Mouse (Mus musculus): ENCODE results near the gene Olfr331. TPM values are rescaled to one million over a fixed set of nuclear protein-coding genes. Genes with fewer than 3 reads are reported as not detected.
"Not testable (repeated sequence)": the region's sequence is repeated elsewhere in the genome, so short reads cannot be mapped to it uniquely, and the experiment has no call there.

The Olfr331 gene
- polyA plus RNA-seq (2015; fragmentation: Nextera tagmentation; extraction: Ambion mirVana), result not detected in 2 replicates

- not testable (repeated sequence) for DNase-seq (ENCODE audit: low spot score)
Measured at GRCm38 (mm10) chr11:58502472-58502871, at the start of gene Olfr331. Gene Olfr331, minus strand, starts transcription at chr11:58502572.

GRCm38 (mm10) chr11:58546322-58546721 lies 44.0 kb upstream of the Olfr331 start, which contains the start of gene Olfr329-ps:
Gene Olfr329-ps, minus strand, starts transcription at chr11:58546422.
- no peak for DNase-seq (ENCODE audit: low spot score)

- not testable (repeated sequence) for DNase-seq (ENCODE audit: low spot score)
Measured at GRCm38 (mm10) chr11:58534736-58535135, 32.4 kb upstream of the Olfr331 start, which contains the start of gene Olfr330. Gene Olfr330, minus strand, starts transcription at chr11:58534836.

- DNase-seq (ENCODE audit: low spot score), result not testable (repeated sequence)
Measured at GRCm38 (mm10) chr11:58519756-58520155, 17.4 kb upstream of the Olfr331 start.

GRCm38 (mm10) chr11:58518916-58519315 lies 16.5 kb upstream of the Olfr331 start:
- not testable (repeated sequence) for DNase-seq (ENCODE audit: low spot score)

- not testable (repeated sequence) for DNase-seq (ENCODE audit: low spot score)
Measured at GRCm38 (mm10) chr11:58509058-58509457, 6.7 kb upstream of the Olfr331 start.

- no peak for DNase-seq (ENCODE audit: low spot score)
Measured at GRCm38 (mm10) chr11:58499290-58499689, 3.1 kb downstream of the Olfr331 start.

GRCm38 (mm10) chr11:58498761-58499160 lies 3.6 kb downstream of the Olfr331 start:
- DNase-seq (ENCODE audit: low spot score), result no peak

GRCm38 (mm10) chr11:58492455-58492854 lies 9.9 kb downstream of the Olfr331 start, which contains the start of gene Olfr332:
Gene Olfr332, minus strand, starts transcription at chr11:58492555.
- DNase-seq (ENCODE audit: low spot score), result no peak

- DNase-seq (ENCODE audit: low spot score), result no peak
Measured at GRCm38 (mm10) chr11:58462170-58462569, 40.2 kb downstream of the Olfr331 start, which contains the start of gene Olfr30. Gene Olfr30, minus strand, starts transcription at chr11:58462270.

- no peak for DNase-seq (ENCODE audit: low spot score)
Measured at GRCm38 (mm10) chr11:58453592-58453991, 48.8 kb downstream of the Olfr331 start.

- DNase-seq (ENCODE audit: low spot score), result no peak
Measured at GRCm38 (mm10) chr11:58452759-58453158, 49.6 kb downstream of the Olfr331 start, which contains the start of gene Lypd9. Gene Lypd9, minus strand, starts transcription at chr11:58452923.

Other genes with a start within 250 kb of the Olfr331 start
- 0.08 and 0.09 TPM in 2 replicates for gene 4930438A08Rik, start 227.8 kb downstream of the Olfr331 start, polyA plus RNA-seq (2015; fragmentation: Nextera tagmentation; extraction: Ambion mirVana)
- gene Zfp692, start 195.5 kb downstream of the Olfr331 start, polyA plus RNA-seq (2015; fragmentation: Nextera tagmentation; extraction: Ambion mirVana), result 12.8 and 14.1 TPM in 2 replicates
- 59.2 and 72.2 TPM in 2 replicates for gene Zfp672, start 172.2 kb downstream of the Olfr331 start, polyA plus RNA-seq (2015; fragmentation: Nextera tagmentation; extraction: Ambion mirVana)
- 29.2 and 30.4 TPM in 2 replicates for gene Sh3bp5l, start 171.8 kb downstream of the Olfr331 start, polyA plus RNA-seq (2015; fragmentation: Nextera tagmentation; extraction: Ambion mirVana)
- gene Lypd8, start 123.5 kb downstream of the Olfr331 start, polyA plus RNA-seq (2015; fragmentation: Nextera tagmentation; extraction: Ambion mirVana), result 1.6 and 2.1 TPM in 2 replicates
- gene 1810065E05Rik, start 81.5 kb downstream of the Olfr331 start, polyA plus RNA-seq (2015; fragmentation: Nextera tagmentation; extraction: Ambion mirVana), result 0.40 and 0.64 TPM in 2 replicates
- gene Gm12253, start 70.0 kb downstream of the Olfr331 start, polyA plus RNA-seq (2015; fragmentation: Nextera tagmentation; extraction: Ambion mirVana), result 0.12 and 0.23 TPM in 2 replicates
- not detected in 2 replicates for gene Lypd9, start 49.6 kb downstream of the Olfr331 start, polyA plus RNA-seq (2015; fragmentation: Nextera tagmentation; extraction: Ambion mirVana)
- gene Olfr30, start 40.3 kb downstream of the Olfr331 start, polyA plus RNA-seq (2015; fragmentation: Nextera tagmentation; extraction: Ambion mirVana), result not detected in 2 replicates
- not detected in 2 replicates for gene Olfr332, start 10.0 kb downstream of the Olfr331 start, polyA plus RNA-seq (2015; fragmentation: Nextera tagmentation; extraction: Ambion mirVana)
- gene Olfr330, start 32.3 kb upstream of the Olfr331 start, polyA plus RNA-seq (2015; fragmentation: Nextera tagmentation; extraction: Ambion mirVana), result 0.13 TPM in 1 of 2 replicates, not detected in the other
- gene Olfr329-ps, start 43.9 kb upstream of the Olfr331 start, polyA plus RNA-seq (2015; fragmentation: Nextera tagmentation; extraction: Ambion mirVana), result 0.09 TPM in 1 of 2 replicates, not detected in the other
- 0.06 TPM in 1 of 2 replicates, not detected in the other for gene Olfr328, start 53.1 kb upstream of the Olfr331 start, polyA plus RNA-seq (2015; fragmentation: Nextera tagmentation; extraction: Ambion mirVana)
- gene Olfr224, start 68.0 kb upstream of the Olfr331 start, polyA plus RNA-seq (2015; fragmentation: Nextera tagmentation; extraction: Ambion mirVana), result not detected in 2 replicates
- not detected in 2 replicates for gene Olfr325, start 75.2 kb upstream of the Olfr331 start, polyA plus RNA-seq (2015; fragmentation: Nextera tagmentation; extraction: Ambion mirVana)
- not detected in 2 replicates for gene Olfr324, start 92.5 kb upstream of the Olfr331 start, polyA plus RNA-seq (2015; fragmentation: Nextera tagmentation; extraction: Ambion mirVana)
- gene 2210407C18Rik, start 113.5 kb upstream of the Olfr331 start, polyA plus RNA-seq (2015; fragmentation: Nextera tagmentation; extraction: Ambion mirVana), result 0.95 and 1.0 TPM in 2 replicates
- not detected in 2 replicates for gene Olfr323, start 127.9 kb upstream of the Olfr331 start, polyA plus RNA-seq (2015; fragmentation: Nextera tagmentation; extraction: Ambion mirVana)
- not detected in 2 replicates for gene Trim58, start 137.9 kb upstream of the Olfr331 start, polyA plus RNA-seq (2015; fragmentation: Nextera tagmentation; extraction: Ambion mirVana)
- not detected in 2 replicates for gene Olfr322, start 156.2 kb upstream of the Olfr331 start, polyA plus RNA-seq (2015; fragmentation: Nextera tagmentation; extraction: Ambion mirVana)
- not detected in 2 replicates for gene Olfr320, start 178.5 kb upstream of the Olfr331 start, polyA plus RNA-seq (2015; fragmentation: Nextera tagmentation; extraction: Ambion mirVana)
- gene Olfr319, start 196.6 kb upstream of the Olfr331 start, polyA plus RNA-seq (2015; fragmentation: Nextera tagmentation; extraction: Ambion mirVana), result not detected in 2 replicates
- gene Olfr318, start 221.4 kb upstream of the Olfr331 start, polyA plus RNA-seq (2015; fragmentation: Nextera tagmentation; extraction: Ambion mirVana), result not detected in 2 replicates
- not detected in 2 replicates for gene Olfr317, start 236.6 kb upstream of the Olfr331 start, polyA plus RNA-seq (2015; fragmentation: Nextera tagmentation; extraction: Ambion mirVana)